Mouse (Mus musculus) erythroblast, embryonic 14.5 days (primary cell): Measurements from ENCODE around the gene Bace2. TPM values are rescaled to one million over a fixed set of nuclear protein-coding genes. Genes with fewer than 3 reads are reported as not detected.

Source experiments
- H3K27me3 ChIP-seq: 2 replicates; pipeline ENCODE4 v1.6.1; 2012; ENCODE audit warnings: inconsistent platforms; ENCODE audit not compliant: control insufficient read depth
- H3K36me3 ChIP-seq: 2 replicates; pipeline ENCODE4 v1.6.1; 2012; ENCODE audit warnings: mild to moderate bottlenecking, inconsistent platforms; ENCODE audit not compliant: control insufficient read depth
- H3K4me1 ChIP-seq: 2 replicates; pipeline ENCODE4 v1.6.1; 2012; ENCODE audit warnings: inconsistent platforms; ENCODE audit not compliant: control insufficient read depth
- H3K4me3 ChIP-seq: replicated peaks from 2 replicates; pipeline ENCODE3; 2012; ENCODE audit warnings: moderate library complexity, mild to moderate bottlenecking, inconsistent platforms
- H3K9me3 ChIP-seq: 2 replicates; pipeline ENCODE4 v1.6.1; 2012; ENCODE audit warnings: low read length, inconsistent platforms, mixed read lengths; ENCODE audit not compliant: control insufficient read depth
- GATA1 ChIP-seq: IDR thresholded peaks from 2 replicates; pipeline ENCODE4 v1.6.1; 2012; ENCODE audit warnings: low read length, inconsistent platforms, mixed read lengths
- TAL1 ChIP-seq: IDR thresholded peaks from 3 replicates; pipeline ENCODE4 v1.6.1; 2012; ENCODE audit warnings: low read length, inconsistent platforms, mixed read lengths
- polyA plus RNA-seq: library from polyadenylated mRNA; stranded (reverse); fragments of >175 nt; gene quantifications from 2 replicates; pipeline ENCODE4 v1.2.3, GENCODE M21; 2012

Bace2 gene
- polyA plus RNA-seq, 1 experiment: not detected

GRCm38 (mm10) chr16:97353013-97353412 lies 3.5 kb upstream of the Bace2 start:
- Histone ChIP-seq H3K4me3 (no peak overlapping the region), H3K4me1 (no peaks in the 10 kb centered on the region), H3K27me3 (peaks cover 24% of the 10 kb centered on the region), H3K9me3 (no peaks in the 10 kb centered on the region), H3K36me3 (no peaks in the 10 kb centered on the region)
- TF ChIP-seq TAL1 (no peak), GATA1 (no peak)

- TF ChIP-seq GATA1 (no peak), TAL1 (no peak)
- peaks cover 28% of the 10 kb centered on the region for H3K27me3 ChIP-seq
Measured at GRCm38 (mm10) chr16:97354632-97355031, 1.9 kb upstream of the Bace2 start.

GRCm38 (mm10) chr16:97357188-97357821 lies 763 bp downstream of the Bace2 start:
- Histone ChIP-seq H3K9me3 (no peaks in the 10 kb centered on the region), H3K4me3 (peak overlapping the region; percentile 39), H3K27me3 (peaks cover 29% of the 10 kb centered on the region), H3K4me1 (no peaks in the 10 kb centered on the region), H3K36me3 (no peaks in the 10 kb centered on the region)
- TF ChIP-seq TAL1: no peak
- no peak for TF ChIP-seq GATA1

More at GRCm38 (mm10) chr16:97354632-97355031, 1.9 kb upstream of the Bace2 start:
- H3K4me3 ChIP-seq: no peak overlapping the region
- no peaks in the 10 kb centered on the region for H3K36me3 ChIP-seq
- no peaks in the 10 kb centered on the region for H3K4me1 ChIP-seq
- no peaks in the 10 kb centered on the region for H3K9me3 ChIP-seq

GRCm38 (mm10) chr16:97362231-97362888 lies 5.8 kb downstream of the Bace2 start:
- H3K4me3 ChIP-seq: no peak overlapping the region
- no peaks in the 10 kb centered on the region for H3K4me1 ChIP-seq
- no peaks in the 10 kb centered on the region for H3K9me3 ChIP-seq
- no peaks in the 10 kb centered on the region for H3K36me3 ChIP-seq
- no peak for TF ChIP-seq TAL1
- H3K27me3 ChIP-seq: peaks cover 11% of the 10 kb centered on the region

- Histone ChIP-seq H3K36me3 (no peaks in the 10 kb centered on the region), H3K4me1 (no peaks in the 10 kb centered on the region), H3K27me3 (no peaks in the 10 kb centered on the region), H3K4me3 (no peak overlapping the region), H3K9me3 (no peaks in the 10 kb centered on the region)
- TF ChIP-seq TAL1: no peak
- TF ChIP-seq GATA1: no peak
Measured at GRCm38 (mm10) chr16:97366141-97366540, 9.6 kb downstream of the Bace2 start.

- Histone ChIP-seq H3K4me3 (no peak overlapping the region), H3K4me1 (no peaks in the 10 kb centered on the region), H3K9me3 (no peaks in the 10 kb centered on the region), H3K27me3 (no peaks in the 10 kb centered on the region), H3K36me3 (no peaks in the 10 kb centered on the region)
- TF ChIP-seq GATA1 (no peak), TAL1 (no peak)
Measured at GRCm38 (mm10) chr16:97370258-97370657, 13.7 kb downstream of the Bace2 start.

- Histone ChIP-seq H3K27me3 (no peaks in the 10 kb centered on the region), H3K9me3 (no peaks in the 10 kb centered on the region), H3K4me1 (no peaks in the 10 kb centered on the region), H3K4me3 (no peak overlapping the region), H3K36me3 (no peaks in the 10 kb centered on the region)
- no peak for TF ChIP-seq GATA1
- no peak for TF ChIP-seq TAL1
Measured at GRCm38 (mm10) chr16:97387955-97388354, 31.4 kb downstream of the Bace2 start.

GRCm38 (mm10) chr16:97391289-97391688 lies 34.7 kb downstream of the Bace2 start:
- no peaks in the 10 kb centered on the region for H3K36me3 ChIP-seq
- no peaks in the 10 kb centered on the region for H3K4me1 ChIP-seq
- no peaks in the 10 kb centered on the region for H3K27me3 ChIP-seq
- TF ChIP-seq TAL1: no peak
- TF ChIP-seq GATA1: no peak
- H3K9me3 ChIP-seq: no peaks in the 10 kb centered on the region
- no peak overlapping the region for H3K4me3 ChIP-seq

- Histone ChIP-seq H3K9me3 (no peaks in the 10 kb centered on the region), H3K4me3 (no peak overlapping the region), H3K27me3 (no peaks in the 10 kb centered on the region), H3K4me1 (no peaks in the 10 kb centered on the region), H3K36me3 (no peaks in the 10 kb centered on the region)
- TF ChIP-seq TAL1 (no peak), GATA1 (no peak)
Measured at GRCm38 (mm10) chr16:97391701-97392384, 35.3 kb downstream of the Bace2 start.
